Mouse (Mus musculus): ENCODE measurements around the gene Rnasel. TPM values are rescaled to one million over a fixed set of nuclear protein-coding genes. Genes with fewer than 3 reads are reported as not detected.
A peak's percentile ranks its signal among the peaks of the same experiment; 100 is the strongest.

Gene Rnasel
- polyA plus RNA-seq, 1 experiment from 2014 or later: 7.7 TPM

- peak; percentile 83 for DNase-seq (ENCODE audit: extremely low spot score, low spot score)
- peaks cover 76% of the 10 kb centered on the region for H3K4me1 ChIP-seq
- H3K36me3 ChIP-seq (replicated peaks): peaks cover 20% of the 10 kb centered on the region
- peaks cover 65% of the 10 kb centered on the region for H3K27me3 ChIP-seq (ENCODE audit: poor library complexity, severe bottlenecking)
- H3K4me3 ChIP-seq: peak within 1 kb of the TSS; percentile 60
- H3K9me3 ChIP-seq: no peaks in the 10 kb centered on the region
- 0% methylated on average over 28 of the region's 28 CpGs for WGBS
- H3K27ac ChIP-seq: peak within 1 kb of the TSS; percentile 75
Measured at GRCm38 (mm10) chr1:153740145-153740544, 9.1 kb upstream of the Rnasel start, which contains the start of gene Rgs16. Gene Rgs16 (plus strand): TSS chr1:153740349.

GRCm38 (mm10) chr1:153740775-153741400 is 8.3 kb upstream of the Rnasel start:
- WGBS: 21% methylated on average over 12 of the region's 12 CpGs
- peaks cover 72% of the 10 kb centered on the region for H3K4me1 ChIP-seq
- H3K9me3 ChIP-seq: no peaks in the 10 kb centered on the region
- H3K27me3 ChIP-seq (ENCODE audit: poor library complexity, severe bottlenecking): peaks cover 58% of the 10 kb centered on the region
- peak overlapping the region; percentile 75 for H3K27ac ChIP-seq
- H3K4me3 ChIP-seq: peak overlapping the region; percentile 60
- peaks cover 20% of the 10 kb centered on the region for H3K36me3 ChIP-seq (replicated peaks)
- no peak for DNase-seq (ENCODE audit: extremely low spot score, low spot score)

GRCm38 (mm10) chr1:153741551-153742316 is 7.5 kb upstream of the Rnasel start:
- Histone ChIP-seq H3K4me1 (peaks cover 67% of the 10 kb centered on the region), H3K27me3 (ENCODE audit: poor library complexity, severe bottlenecking) (peaks cover 60% of the 10 kb centered on the region)

DNA sequence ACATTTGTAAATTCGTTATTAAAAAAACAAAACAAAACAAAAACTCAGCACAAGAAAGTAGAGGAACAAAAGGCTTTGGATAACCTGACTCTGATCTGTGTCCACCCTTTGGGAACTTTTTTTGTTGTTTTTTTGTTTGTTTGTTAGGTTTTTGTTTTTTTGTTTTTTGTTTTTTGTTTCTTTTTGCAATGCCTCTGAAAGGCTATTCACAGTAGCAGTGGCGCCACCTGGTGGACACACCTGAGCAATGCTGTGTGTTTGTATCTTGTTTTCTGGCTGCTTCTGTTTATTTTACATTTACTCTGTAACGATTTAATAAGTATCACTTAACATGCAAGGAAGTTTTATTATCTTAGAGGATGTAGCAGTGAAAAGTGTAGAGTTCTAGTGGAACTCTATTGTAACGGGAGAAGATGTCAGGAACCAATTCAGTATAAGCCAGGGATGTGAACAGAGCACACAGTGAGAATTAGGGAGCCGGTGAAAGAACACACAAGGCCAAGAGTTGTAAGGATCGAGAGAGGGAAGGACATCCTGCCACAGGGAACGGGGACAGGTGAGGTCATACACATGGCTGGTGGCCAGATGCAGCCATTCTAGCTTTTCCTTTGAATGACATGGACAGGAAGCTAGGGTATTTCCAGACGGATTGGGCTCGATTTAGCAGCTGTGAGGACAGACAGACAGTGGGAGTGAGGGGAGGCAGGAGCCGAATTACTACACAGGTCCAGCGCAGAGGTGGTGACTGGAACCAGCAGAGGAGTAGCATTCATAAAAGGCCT is 6.7 kb upstream of the Rnasel start:
- Histone ChIP-seq H3K27ac (no peak overlapping the region; the same call in 1 of the 2 replicates), H3K4me1 (peaks cover 59% of the 10 kb centered on the region), H3K27me3 (ENCODE audit: poor library complexity, severe bottlenecking) (peaks cover 56% of the 10 kb centered on the region), H3K9me3 (no peaks in the 10 kb centered on the region), H3K36me3 (replicated peaks) (peaks cover 20% of the 10 kb centered on the region), H3K4me3 (peak overlapping the region; percentile 60)
- WGBS: 72% methylated on average over 11 of the region's 11 CpGs
- DNase-seq (ENCODE audit: extremely low spot score, low spot score): peak; percentile 59

More at GRCm38 (mm10) chr1:153741551-153742316, 7.5 kb upstream of the Rnasel start:
- Histone ChIP-seq H3K9me3 (no peaks in the 10 kb centered on the region), H3K36me3 (replicated peaks) (peaks cover 20% of the 10 kb centered on the region), H3K4me3 (peak overlapping the region; percentile 60), H3K27ac (peak overlapping the region; percentile 67; the same call in 1 of the 2 replicates)
- no peak for DNase-seq (ENCODE audit: extremely low spot score, low spot score)
- 70% methylated on average over 18 of the region's 18 CpGs for WGBS

DNA sequence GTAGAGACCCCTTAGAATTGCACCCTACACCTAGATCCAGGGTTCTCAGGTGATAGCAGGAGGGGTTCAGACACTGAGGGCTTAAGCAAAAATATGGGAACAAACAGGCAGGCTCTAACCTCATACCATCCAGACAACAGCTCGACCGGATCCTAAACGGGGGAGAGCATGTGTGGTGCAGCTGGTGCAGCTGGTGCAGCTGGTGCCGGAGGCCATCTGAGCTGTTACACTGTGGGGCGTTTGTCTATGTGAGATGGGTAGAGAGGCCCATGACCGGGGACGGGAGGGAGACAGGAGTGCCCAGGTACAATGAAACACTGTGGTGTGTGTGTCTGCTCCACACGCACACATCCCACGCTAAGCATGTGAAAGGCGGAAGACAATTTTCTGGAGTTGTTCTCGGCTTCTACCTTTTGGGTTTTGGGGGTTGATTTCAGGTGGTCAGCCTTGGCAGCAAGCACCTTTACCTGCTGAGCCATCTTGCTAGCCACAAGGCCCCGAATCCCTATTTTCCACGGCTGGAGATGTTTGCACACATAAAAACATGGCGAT is 3.0 kb upstream of the Rnasel start:
- 84% methylated on average over 14 of the region's 14 CpGs for WGBS
- H3K27me3 ChIP-seq (ENCODE audit: poor library complexity, severe bottlenecking): peaks cover 38% of the 10 kb centered on the region
- H3K9me3 ChIP-seq: no peaks in the 10 kb centered on the region
- peaks cover 20% of the 10 kb centered on the region for H3K36me3 ChIP-seq (replicated peaks)
- DNase-seq (ENCODE audit: extremely low spot score, low spot score): no peak
- H3K27ac ChIP-seq: no peak overlapping the region; the same call in 1 of the 2 replicates
- H3K4me3 ChIP-seq: no peak overlapping the region
- H3K4me1 ChIP-seq: peaks cover 54% of the 10 kb centered on the region

DNA sequence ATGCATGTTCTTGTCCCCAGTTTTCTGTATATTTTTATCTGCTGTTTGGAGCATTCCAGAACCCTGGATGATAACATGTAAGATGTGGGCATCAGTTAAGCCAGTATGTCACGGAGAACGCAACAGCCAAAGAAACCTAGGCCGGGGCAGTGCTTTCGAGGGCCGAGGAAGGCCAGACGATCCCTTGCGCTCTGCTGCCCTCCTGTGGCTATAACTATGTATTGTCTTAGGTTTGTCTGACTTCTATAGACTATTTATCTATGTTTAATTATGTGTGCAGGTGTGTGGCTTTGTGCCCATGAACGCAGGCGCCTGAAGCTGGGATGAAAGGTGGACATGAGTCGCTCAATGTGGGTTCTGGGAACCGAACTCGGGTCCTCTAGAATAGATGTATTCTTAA is 2.5 kb upstream of the Rnasel start:
- DNase-seq (ENCODE audit: extremely low spot score, low spot score): peak; percentile 75
- Histone ChIP-seq H3K9me3 (no peaks in the 10 kb centered on the region), H3K27ac (no peak overlapping the region), H3K4me1 (peaks cover 49% of the 10 kb centered on the region), H3K36me3 (replicated peaks) (peaks cover 20% of the 10 kb centered on the region), H3K27me3 (ENCODE audit: poor library complexity, severe bottlenecking) (peaks cover 33% of the 10 kb centered on the region), H3K4me3 (no peak overlapping the region)
- 5% methylated on average over 12 of the region's 12 CpGs for WGBS

- H3K27me3 ChIP-seq (ENCODE audit: poor library complexity, severe bottlenecking): peaks cover 29% of the 10 kb centered on the region
- H3K4me1 ChIP-seq: peaks cover 40% of the 10 kb centered on the region
- no peak overlapping the region for H3K27ac ChIP-seq
- peaks cover 17% of the 10 kb centered on the region for H3K36me3 ChIP-seq (replicated peaks)
- DNase-seq (ENCODE audit: extremely low spot score, low spot score): no peak
- no peak overlapping the region for H3K4me3 ChIP-seq
- no peaks in the 10 kb centered on the region for H3K9me3 ChIP-seq
- WGBS: 79% methylated on average over 12 of the region's 12 CpGs
Measured at GRCm38 (mm10) chr1:153747861-153748530, 1.2 kb upstream of the Rnasel start.

GRCm38 (mm10) chr1:153748549-153748948 is 677 bp upstream of the Rnasel start:
- 18% methylated on average over 1 of the region's 1 CpGs for WGBS
- Histone ChIP-seq H3K36me3 (replicated peaks) (peaks cover 11% of the 10 kb centered on the region), H3K4me1 (peaks cover 39% of the 10 kb centered on the region), H3K27ac (0 out of 2 replicates have a peak overlapping the region, but pooled peaks have one; percentile 89), H3K4me3 (no peak overlapping the region), H3K27me3 (ENCODE audit: poor library complexity, severe bottlenecking) (peaks cover 29% of the 10 kb centered on the region), H3K9me3 (no peaks in the 10 kb centered on the region)
- DNase-seq (ENCODE audit: extremely low spot score, low spot score): no peak

DNA sequence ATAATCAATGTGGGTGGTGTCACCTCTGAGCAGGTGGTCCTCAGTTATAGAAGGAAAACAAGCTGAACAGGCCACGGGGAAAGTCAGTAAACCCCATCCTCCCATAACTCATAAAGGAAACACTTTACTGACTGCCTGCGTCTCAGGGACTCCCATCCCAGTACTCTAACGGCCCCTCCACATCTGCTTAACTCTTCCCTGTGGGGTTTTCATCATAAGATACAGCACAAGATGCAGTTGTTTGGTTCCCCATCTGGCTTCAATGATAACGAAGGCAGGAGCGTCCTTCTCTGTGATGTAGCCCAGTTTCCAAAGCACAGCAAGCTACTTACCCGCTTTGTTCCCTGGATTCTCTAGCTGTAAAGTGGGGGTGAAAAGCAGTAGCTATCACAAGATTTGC is 828 bp downstream of the Rnasel start:
- DNase-seq (ENCODE audit: extremely low spot score, low spot score): no peak

DNA sequence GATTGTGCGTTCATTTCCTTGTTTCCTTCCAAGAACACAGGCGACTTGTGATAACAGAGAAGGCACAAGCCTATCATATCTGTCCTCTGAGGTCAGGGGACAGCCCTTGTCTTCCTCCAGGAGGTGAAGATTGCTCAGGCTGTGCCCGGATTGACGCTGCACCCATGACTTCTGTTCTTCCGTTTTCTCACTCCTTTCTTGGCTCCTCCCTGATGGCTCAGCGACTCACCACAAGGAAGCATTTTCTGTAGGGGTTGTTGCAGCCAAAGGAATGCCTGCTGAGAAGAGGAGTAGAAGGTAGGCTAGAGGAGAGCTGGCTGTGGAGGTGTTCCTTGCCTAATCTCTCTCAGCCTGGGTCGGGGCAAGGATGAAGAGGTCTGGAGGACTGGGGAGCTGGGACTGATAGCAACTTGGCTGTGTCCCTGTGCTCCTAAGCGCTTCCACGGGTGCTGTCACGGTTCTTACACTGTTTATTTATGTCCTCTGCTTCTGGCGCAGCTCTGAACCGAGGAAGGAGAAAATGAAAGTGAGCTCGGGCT is 2.6 kb downstream of the Rnasel start:
- Histone ChIP-seq H3K36me3 (replicated peaks) (no peaks in the 10 kb centered on the region), H3K9me3 (no peaks in the 10 kb centered on the region), H3K27me3 (ENCODE audit: poor library complexity, severe bottlenecking) (peaks cover 23% of the 10 kb centered on the region), H3K4me3 (no peak overlapping the region), H3K27ac (no peak overlapping the region), H3K4me1 (peaks cover 21% of the 10 kb centered on the region)
- WGBS: 60% methylated on average over 13 of the region's 13 CpGs
- no peak for DNase-seq (ENCODE audit: extremely low spot score, low spot score)

More for the DNA sequence above, 828 bp downstream of the Rnasel start:
- 76% methylated on average over 6 of the region's 6 CpGs for WGBS
- no peaks in the 10 kb centered on the region for H3K9me3 ChIP-seq
- no peaks in the 10 kb centered on the region for H3K36me3 ChIP-seq (replicated peaks)
- peaks cover 29% of the 10 kb centered on the region for H3K27me3 ChIP-seq (ENCODE audit: poor library complexity, severe bottlenecking)
- peak overlapping the region; percentile 89 for H3K27ac ChIP-seq
- H3K4me3 ChIP-seq: peak overlapping the region; percentile 47; the same call in 1 of the 2 replicates
- peaks cover 26% of the 10 kb centered on the region for H3K4me1 ChIP-seq

DNA sequence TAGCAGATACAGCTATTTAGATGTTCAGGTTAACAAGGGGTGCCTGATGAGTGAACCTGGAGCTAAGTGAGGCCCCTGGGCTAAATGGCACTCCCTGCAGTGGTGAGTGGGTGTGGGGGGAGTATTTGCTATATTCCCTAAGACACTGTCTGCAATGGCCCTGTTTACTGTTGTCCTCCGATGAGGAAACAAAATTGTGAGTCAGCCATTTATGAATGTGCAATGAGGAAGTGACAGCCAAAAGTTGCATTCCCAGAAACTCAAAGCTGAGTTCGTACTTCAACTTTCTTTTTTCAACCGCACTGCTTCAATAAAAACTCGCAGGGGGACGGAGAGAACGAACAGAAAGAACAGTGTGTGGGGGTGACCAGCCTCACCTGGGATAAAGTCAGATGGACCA is 3.3 kb downstream of the Rnasel start:
- WGBS: 92% methylated on average over 6 of the region's 6 CpGs

More for the DNA sequence above, 3.3 kb downstream of the Rnasel start:
- Histone ChIP-seq H3K36me3 (replicated peaks) (no peaks in the 10 kb centered on the region), H3K9me3 (no peaks in the 10 kb centered on the region), H3K4me1 (peaks cover 21% of the 10 kb centered on the region), H3K4me3 (no peak overlapping the region), H3K27ac (no peak overlapping the region), H3K27me3 (ENCODE audit: poor library complexity, severe bottlenecking) (peaks cover 19% of the 10 kb centered on the region)
- no peak for DNase-seq (ENCODE audit: extremely low spot score, low spot score)
